Mouse (Mus musculus): ENCODE measurements around the gene Rnaseh2b. TPM values are rescaled to one million over a fixed set of nuclear protein-coding genes. Genes with fewer than 3 reads are reported as not detected.

The Rnaseh2b gene
- 56.9 and 57.3 TPM in 2 replicates for polyA plus RNA-seq (2015; fragmentation: Nextera tagmentation; extraction: Ambion mirVana)

DNA sequence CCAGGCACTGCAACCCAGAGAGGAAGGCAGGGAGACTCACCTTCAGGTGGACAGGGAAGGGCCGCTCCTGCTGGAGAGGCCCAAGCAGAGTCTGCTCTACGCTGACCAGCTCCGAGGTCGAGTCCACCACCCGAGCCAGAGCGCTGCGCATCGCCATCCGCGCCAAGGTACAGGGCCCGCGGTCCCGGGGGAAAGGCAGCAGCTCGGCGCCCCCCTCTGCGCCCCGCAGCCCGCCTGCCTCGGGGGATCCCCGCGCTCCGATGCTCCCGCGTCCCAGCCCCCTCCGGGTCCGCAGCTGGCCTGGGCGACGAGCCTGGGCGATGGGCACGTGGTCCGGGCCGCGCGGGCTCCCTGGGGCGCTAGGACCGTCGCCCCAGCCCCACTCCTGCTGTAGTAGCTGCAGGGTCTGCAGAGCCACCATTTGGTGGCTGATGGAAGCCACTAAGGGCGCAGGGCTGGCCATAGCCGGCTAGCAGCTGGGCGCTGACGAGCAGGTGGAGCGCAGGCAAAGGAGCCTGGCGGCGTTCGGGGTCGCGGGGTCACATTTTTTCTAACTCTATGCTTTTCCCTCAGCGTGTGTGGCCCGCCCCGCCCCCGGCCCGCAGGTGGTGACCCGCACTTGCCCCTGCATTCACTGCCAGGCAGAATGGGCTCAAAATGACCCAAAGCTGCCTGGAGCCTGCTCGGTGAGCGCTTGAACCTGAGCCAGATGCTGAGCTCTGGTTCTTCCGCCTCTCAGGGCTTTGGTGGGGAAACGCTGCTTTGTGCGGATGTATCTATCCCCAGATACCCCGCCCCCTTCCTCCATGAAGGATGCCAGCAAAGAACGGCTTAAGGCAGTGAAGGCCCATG is at the start of gene Rnaseh2b, which contains the start of gene Dleu7:
Rnaseh2b (plus strand) TSS at position 102 of the 852 bp plus-strand sequence.
Dleu7 (minus strand) TSS at position 560 of the 852 bp plus-strand sequence.
- peak within 1 kb of the TSS; percentile 98 for H3K4me2 ChIP-seq (replicated peaks)
- peak within 1 kb of the TSS; percentile 53 for H3K4me3 ChIP-seq
- peaks cover 24% of the 10 kb centered on the region for H3K27me3 ChIP-seq
- WGBS, result under 1% methylated on average over 60 of the region's 60 CpGs
- H3K27ac ChIP-seq, result no peak within 1 kb of the TSS
- peak; percentile 79 for ATAC-seq (ENCODE audit: low FRiP score, low read depth)
- H3K4me1 ChIP-seq, result peaks cover 12% of the 10 kb centered on the region
- H3K9ac ChIP-seq, result peak within 1 kb of the TSS; percentile 73
- no peaks in the 10 kb centered on the region for H3K36me3 ChIP-seq
- no peaks in the 10 kb centered on the region for H3K9me3 ChIP-seq

DNA sequence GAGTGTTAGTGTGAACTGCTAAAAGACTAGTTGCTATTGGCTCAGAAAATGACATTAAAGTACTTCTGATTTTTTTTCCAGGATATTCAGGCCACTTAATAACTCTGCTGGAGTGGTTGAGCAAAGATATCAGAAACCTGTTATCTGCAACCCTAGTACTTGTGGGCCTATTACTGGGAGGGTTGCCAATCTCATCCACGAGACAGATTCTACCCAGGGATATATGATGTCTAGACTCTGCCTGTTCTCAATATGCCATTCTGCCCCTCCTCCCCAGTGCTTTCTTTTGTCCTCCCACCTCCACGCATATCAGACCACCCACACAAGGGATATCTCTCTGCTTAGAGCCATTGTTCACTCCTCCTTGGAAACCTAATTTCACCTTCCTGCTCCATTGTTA is 48.9 kb upstream of the Rnaseh2b start:
- no peak overlapping the region for H3K4me3 ChIP-seq
- no peaks in the 10 kb centered on the region for H3K36me3 ChIP-seq
- H3K9me3 ChIP-seq, result no peaks in the 10 kb centered on the region
- no peaks in the 10 kb centered on the region for H3K27me3 ChIP-seq
- no peak overlapping the region for H3K4me2 ChIP-seq (replicated peaks)
- H3K4me1 ChIP-seq, result 0 out of 2 replicates have a peak, but pooled peaks cover 7% of the 10 kb centered on the region
- H3K9ac ChIP-seq, result no peak overlapping the region
- H3K27ac ChIP-seq, result no peak overlapping the region
- 79% methylated on average over 2 of the region's 2 CpGs for WGBS
- ATAC-seq (ENCODE audit: low FRiP score, low read depth), result no peak

DNA sequence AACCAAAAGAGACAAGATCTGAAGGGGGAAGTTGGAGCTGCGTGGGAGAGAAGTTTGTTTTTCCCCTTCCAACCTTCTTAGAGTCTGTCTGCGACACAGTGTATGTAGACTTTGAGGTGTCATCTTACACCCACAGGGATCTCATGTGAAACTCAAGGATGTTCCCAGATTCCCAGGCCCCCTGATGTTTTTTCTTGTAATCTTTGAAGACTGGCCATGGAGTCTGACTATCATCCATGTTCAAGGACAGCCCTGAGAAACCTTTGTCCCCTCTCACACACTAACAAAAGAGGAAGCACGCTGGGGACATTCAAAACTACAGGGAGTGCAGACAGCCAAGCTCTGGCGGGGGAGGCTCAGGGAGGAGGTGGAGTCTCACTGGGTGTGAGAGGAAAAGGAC is 46.8 kb upstream of the Rnaseh2b start:
- Histone ChIP-seq H3K27ac (no peak overlapping the region), H3K36me3 (no peaks in the 10 kb centered on the region), H3K4me3 (no peak overlapping the region), H3K9ac (no peak overlapping the region), H3K4me1 (peaks cover 11% of the 10 kb centered on the region; the same call in 1 of the 2 replicates), H3K27me3 (no peaks in the 10 kb centered on the region), H3K9me3 (no peaks in the 10 kb centered on the region), H3K4me2 (replicated peaks) (no peak overlapping the region)
- ATAC-seq (ENCODE audit: low FRiP score, low read depth), result no peak
- 21% methylated on average over 4 of the region's 4 CpGs for WGBS

DNA sequence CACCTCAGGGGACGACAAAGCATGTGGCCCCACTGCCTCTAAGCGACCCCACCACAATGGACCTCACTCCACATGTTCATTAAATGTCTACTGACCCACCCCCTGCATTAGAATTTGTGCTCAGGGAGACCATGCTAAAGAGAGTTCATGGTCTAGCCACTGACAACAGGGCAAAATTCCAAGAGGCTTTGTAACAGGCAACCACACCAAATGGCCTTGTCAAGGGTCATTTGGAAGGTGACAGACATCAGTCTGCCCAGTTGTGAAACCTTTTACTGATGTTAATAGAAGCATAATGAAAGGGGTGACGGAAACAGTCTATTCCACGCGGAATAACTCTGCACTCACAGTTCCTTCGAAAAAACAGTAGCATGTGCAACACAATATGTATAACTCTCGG is 44.0 kb upstream of the Rnaseh2b start:
- Histone ChIP-seq H3K9me3 (no peaks in the 10 kb centered on the region), H3K27ac (no peak overlapping the region), H3K27me3 (no peaks in the 10 kb centered on the region), H3K36me3 (no peaks in the 10 kb centered on the region), H3K4me2 (replicated peaks) (no peak overlapping the region), H3K9ac (no peak overlapping the region), H3K4me3 (no peak overlapping the region), H3K4me1 (peaks cover 11% of the 10 kb centered on the region; the same call in 1 of the 2 replicates)
- ATAC-seq (ENCODE audit: low FRiP score, low read depth), result no peak
- WGBS, result 64% methylated on average over 7 of the region's 7 CpGs

DNA sequence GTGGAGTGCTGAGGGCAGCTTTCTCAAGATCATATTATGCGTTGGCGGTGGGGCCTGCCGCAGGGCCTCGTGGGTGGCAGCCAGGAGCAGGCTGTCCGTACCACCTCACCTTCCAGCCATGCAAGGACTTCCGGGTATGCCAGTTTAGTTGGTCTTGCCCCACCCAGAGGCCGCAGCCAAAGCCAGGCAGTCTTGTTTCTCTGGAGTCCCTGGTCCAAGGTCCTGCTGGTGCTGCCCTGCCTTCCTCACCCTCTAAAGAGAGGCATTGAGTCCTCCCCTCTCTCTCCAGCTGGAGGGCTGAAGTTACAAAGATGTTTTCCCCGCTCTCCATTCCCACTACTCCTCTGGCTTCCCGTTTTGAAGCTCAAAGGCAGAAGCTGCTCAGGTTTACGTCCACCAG is 43.6 kb upstream of the Rnaseh2b start:
- Histone ChIP-seq H3K9ac (no peak overlapping the region), H3K36me3 (no peaks in the 10 kb centered on the region), H3K27ac (no peak overlapping the region), H3K27me3 (no peaks in the 10 kb centered on the region), H3K4me1 (peaks cover 11% of the 10 kb centered on the region; the same call in 1 of the 2 replicates), H3K9me3 (no peaks in the 10 kb centered on the region), H3K4me2 (replicated peaks) (no peak overlapping the region), H3K4me3 (no peak overlapping the region)
- ATAC-seq (ENCODE audit: low FRiP score, low read depth), result no peak
- WGBS, result 69% methylated on average over 10 of the region's 10 CpGs

DNA sequence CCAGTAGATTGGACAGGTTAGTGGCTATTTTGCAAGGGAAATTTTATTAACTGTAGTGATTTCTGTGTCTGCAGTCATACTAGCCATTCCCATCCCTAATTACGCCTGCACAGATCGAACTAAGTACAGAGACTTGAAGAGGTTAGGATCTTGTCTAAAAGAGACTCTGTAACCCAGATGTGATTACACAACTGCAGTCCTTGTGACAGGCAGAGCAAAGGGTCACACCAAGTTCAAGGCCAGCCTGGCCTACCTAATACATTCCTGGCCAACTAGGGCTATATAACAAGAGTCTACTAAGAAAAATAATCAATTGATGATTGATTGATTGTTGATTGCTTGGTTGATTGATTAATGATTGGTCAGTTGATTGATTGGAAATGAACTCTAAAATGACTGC is 43.1 kb upstream of the Rnaseh2b start:
- Histone ChIP-seq H3K27ac (no peak overlapping the region), H3K36me3 (no peaks in the 10 kb centered on the region), H3K4me1 (peaks cover 11% of the 10 kb centered on the region; the same call in 1 of the 2 replicates), H3K27me3 (no peaks in the 10 kb centered on the region), H3K9me3 (no peaks in the 10 kb centered on the region), H3K4me3 (no peak overlapping the region), H3K4me2 (replicated peaks) (no peak overlapping the region), H3K9ac (no peak overlapping the region)
- no peak for ATAC-seq (ENCODE audit: low FRiP score, low read depth)
- 84% methylated on average over 2 of the region's 2 CpGs for WGBS

DNA sequence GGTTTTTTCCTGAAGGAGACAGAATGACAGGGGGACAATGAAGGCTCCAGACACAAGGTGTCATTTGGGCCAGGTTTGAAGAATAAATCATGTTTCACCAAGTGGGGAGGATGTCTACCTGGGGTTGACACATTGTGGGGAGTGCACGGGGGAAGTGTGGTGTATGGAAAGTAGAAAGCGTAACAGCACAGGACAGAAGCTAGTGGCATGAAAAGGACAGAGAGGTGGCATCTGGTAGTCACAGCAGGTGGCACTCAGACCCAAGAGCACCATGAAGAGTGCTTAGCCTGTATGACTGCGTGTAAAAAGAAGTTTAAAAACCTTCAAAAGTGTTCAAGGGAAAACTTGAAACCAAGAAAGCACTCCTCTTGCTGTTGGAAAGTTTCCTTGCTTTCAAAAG is 42.3 kb upstream of the Rnaseh2b start:
- Histone ChIP-seq H3K27ac (no peak overlapping the region), H3K27me3 (no peaks in the 10 kb centered on the region), H3K4me1 (peaks cover 11% of the 10 kb centered on the region; the same call in 1 of the 2 replicates), H3K4me2 (replicated peaks) (no peak overlapping the region), H3K9ac (no peak overlapping the region), H3K9me3 (no peaks in the 10 kb centered on the region), H3K4me3 (no peak overlapping the region), H3K36me3 (no peaks in the 10 kb centered on the region)
- no peak for ATAC-seq (ENCODE audit: low FRiP score, low read depth)
- 76% methylated on average over 3 of the region's 3 CpGs for WGBS

DNA sequence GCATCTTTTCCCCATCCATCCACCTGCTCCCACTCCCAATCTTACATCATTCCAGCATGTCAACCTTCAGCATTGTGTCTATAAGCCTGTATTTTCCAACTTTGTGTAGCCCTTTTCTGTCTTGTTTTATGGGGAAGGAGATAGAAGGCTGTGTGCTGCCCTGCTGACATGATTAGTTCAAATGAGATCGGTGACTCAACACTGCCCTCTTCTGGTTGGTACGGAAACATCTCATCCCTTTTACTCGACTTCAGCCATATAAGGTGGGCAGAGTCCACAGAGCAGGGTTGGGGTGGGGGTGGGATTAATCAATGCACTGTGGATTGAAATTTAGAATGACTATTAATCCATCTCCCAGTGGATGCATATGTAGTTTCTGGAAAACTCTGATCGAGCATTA is 40.4 kb upstream of the Rnaseh2b start:
- no peak overlapping the region for H3K4me2 ChIP-seq (replicated peaks)
- 5% methylated on average over 4 of the region's 4 CpGs for WGBS
- H3K9me3 ChIP-seq, result no peaks in the 10 kb centered on the region
- peak; percentile 69; the same call in 1 of the 2 replicates for ATAC-seq (ENCODE audit: low FRiP score, low read depth)
- H3K36me3 ChIP-seq, result no peaks in the 10 kb centered on the region
- no peak overlapping the region for H3K9ac ChIP-seq
- H3K4me3 ChIP-seq, result no peak overlapping the region
- peaks cover 8% of the 10 kb centered on the region; the same call in 1 of the 2 replicates for H3K4me1 ChIP-seq
- H3K27me3 ChIP-seq, result no peaks in the 10 kb centered on the region
- H3K27ac ChIP-seq, result no peak overlapping the region

DNA sequence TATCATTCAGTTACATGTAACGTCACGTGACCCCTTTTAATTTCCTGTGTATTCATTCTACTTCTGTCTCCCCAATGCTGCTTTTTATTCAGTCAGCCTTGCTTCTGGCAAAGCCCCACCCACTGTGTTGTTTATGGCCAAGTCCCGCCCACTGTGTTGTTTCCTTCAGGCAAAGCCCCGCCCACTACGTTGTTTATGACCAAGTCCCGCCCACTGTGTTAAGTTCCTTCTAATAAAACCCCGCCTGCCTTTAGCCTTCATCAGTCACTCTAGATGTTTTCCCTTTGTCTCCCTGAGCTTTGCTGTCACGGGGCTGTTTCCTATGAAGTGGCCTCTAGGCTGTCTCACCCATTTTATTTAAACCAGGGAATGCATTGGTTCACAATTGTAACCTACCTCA is 38.0 kb upstream of the Rnaseh2b start:
- H3K9me3 ChIP-seq, result no peaks in the 10 kb centered on the region
- no peak overlapping the region for H3K4me3 ChIP-seq
- 61% methylated on average over 8 of the region's 8 CpGs for WGBS
- no peaks in the 10 kb centered on the region for H3K36me3 ChIP-seq
- H3K4me1 ChIP-seq, result peaks cover 15% of the 10 kb centered on the region
- H3K9ac ChIP-seq, result no peak overlapping the region
- H3K27me3 ChIP-seq, result no peaks in the 10 kb centered on the region
- no peak for ATAC-seq (ENCODE audit: low FRiP score, low read depth)
- H3K4me2 ChIP-seq (replicated peaks), result no peak overlapping the region
- H3K27ac ChIP-seq, result no peak overlapping the region

DNA sequence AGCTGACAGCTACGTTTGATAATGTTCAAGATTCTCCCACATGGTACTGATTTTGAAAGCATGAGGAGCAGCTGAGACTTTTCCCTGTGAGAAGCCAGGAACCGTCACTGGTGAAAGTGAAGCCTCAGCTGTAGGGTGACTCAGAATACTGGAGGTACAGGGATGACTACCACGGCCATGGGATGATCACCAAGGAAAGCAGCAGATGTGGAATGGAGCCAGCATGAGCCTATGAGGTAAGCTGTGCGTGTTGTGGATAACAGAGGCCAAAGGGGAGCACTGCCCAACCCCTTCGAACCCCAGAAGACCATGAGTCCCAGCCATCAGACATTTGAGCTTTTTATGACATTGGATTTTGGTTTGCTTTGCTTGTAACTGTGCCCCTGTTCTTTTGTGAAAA is 36.3 kb upstream of the Rnaseh2b start:
- Histone ChIP-seq H3K9ac (no peak overlapping the region), H3K27me3 (no peaks in the 10 kb centered on the region), H3K4me1 (peaks cover 22% of the 10 kb centered on the region), H3K36me3 (no peaks in the 10 kb centered on the region), H3K4me2 (replicated peaks) (no peak overlapping the region), H3K4me3 (no peak overlapping the region), H3K27ac (no peak overlapping the region), H3K9me3 (no peaks in the 10 kb centered on the region)
- ATAC-seq (ENCODE audit: low FRiP score, low read depth), result no peak
- 78% methylated on average over 5 of the region's 5 CpGs for WGBS

DNA sequence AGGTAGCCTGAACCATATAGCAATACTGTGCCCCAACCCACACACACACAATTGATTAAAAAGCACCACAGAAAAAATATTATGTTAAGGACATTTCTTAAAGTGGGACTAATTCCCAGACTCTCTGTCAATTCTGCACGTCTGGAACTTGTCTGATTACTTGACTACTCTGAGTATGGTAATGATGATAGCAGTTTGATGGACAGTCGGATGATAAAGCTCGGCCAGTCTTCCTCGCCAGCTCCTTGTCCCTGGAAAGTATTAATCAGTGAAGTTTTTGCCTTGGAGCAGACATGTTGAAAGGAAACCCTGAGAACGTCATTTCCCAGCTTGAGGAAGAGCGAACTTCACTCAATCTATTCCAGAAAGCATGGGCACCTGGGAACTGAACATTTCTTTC is 34.3 kb upstream of the Rnaseh2b start:
- 48% methylated on average over 6 of the region's 6 CpGs for WGBS
- no peaks in the 10 kb centered on the region for H3K9me3 ChIP-seq
- H3K36me3 ChIP-seq, result no peaks in the 10 kb centered on the region
- no peak overlapping the region for H3K9ac ChIP-seq
- H3K4me1 ChIP-seq, result peaks cover 22% of the 10 kb centered on the region
- H3K4me3 ChIP-seq, result no peak overlapping the region
- H3K4me2 ChIP-seq (replicated peaks), result no peak overlapping the region
- no peak for ATAC-seq (ENCODE audit: low FRiP score, low read depth)
- H3K27me3 ChIP-seq, result no peaks in the 10 kb centered on the region
- no peak overlapping the region for H3K27ac ChIP-seq

DNA sequence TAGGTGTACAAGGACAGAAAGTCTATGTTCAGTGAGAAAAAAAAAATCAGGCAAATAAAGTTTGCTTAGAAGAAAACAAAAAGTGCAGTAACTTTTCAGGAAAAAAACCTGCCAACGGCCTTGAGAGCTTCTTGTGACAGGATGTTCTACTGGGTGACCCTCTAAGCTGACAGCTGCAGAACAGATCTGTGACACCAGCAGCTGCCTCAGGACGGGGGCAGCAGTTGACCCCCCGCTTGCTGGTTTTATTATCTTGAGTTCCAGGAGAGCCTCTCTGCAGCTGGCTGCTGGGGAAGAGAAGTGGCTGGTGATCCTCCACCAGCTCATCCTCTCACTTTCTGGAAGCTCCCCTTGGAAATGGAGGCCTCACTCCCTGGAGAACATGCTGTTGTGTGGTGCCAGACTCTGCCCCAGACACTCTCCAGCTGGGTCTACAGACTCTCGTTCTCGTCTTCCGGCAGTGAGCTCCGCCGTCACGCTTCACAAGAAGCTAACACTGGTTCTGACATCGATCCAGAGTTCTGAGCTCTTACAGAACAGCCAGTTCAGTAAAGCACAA is 33.3 kb upstream of the Rnaseh2b start:
- Histone ChIP-seq H3K4me1 (peaks cover 22% of the 10 kb centered on the region), H3K36me3 (no peaks in the 10 kb centered on the region), H3K4me3 (no peak overlapping the region), H3K27me3 (no peaks in the 10 kb centered on the region), H3K27ac (peak overlapping the region; percentile 52), H3K9ac (0 out of 2 replicates have a peak overlapping the region, but pooled peaks have one; percentile 19), H3K4me2 (replicated peaks) (no peak overlapping the region), H3K9me3 (no peaks in the 10 kb centered on the region)
- WGBS, result 51% methylated on average over 10 of the region's 10 CpGs
- no peak; the same call in 1 of the 2 replicates for ATAC-seq (ENCODE audit: low FRiP score, low read depth)

Data from limb, embryonic 13.5 days (tissue).